Mouse (Mus musculus): ENCODE measurements around the gene Glra1. TPM values are rescaled to one million over a fixed set of nuclear protein-coding genes. Genes with fewer than 3 reads are reported as not detected.
"Not testable (repeated sequence)": the region's sequence is repeated elsewhere in the genome, so short reads cannot be mapped to it uniquely, and the experiment has no call there.

The Glra1 gene
- 1 to 10 TPM; 1.5 to 2.1 TPM for total RNA-seq (2021)
- long read RNA-seq, experiment 1 = 0 reads
- long read RNA-seq, experiment 2 = 0 reads

DNA sequence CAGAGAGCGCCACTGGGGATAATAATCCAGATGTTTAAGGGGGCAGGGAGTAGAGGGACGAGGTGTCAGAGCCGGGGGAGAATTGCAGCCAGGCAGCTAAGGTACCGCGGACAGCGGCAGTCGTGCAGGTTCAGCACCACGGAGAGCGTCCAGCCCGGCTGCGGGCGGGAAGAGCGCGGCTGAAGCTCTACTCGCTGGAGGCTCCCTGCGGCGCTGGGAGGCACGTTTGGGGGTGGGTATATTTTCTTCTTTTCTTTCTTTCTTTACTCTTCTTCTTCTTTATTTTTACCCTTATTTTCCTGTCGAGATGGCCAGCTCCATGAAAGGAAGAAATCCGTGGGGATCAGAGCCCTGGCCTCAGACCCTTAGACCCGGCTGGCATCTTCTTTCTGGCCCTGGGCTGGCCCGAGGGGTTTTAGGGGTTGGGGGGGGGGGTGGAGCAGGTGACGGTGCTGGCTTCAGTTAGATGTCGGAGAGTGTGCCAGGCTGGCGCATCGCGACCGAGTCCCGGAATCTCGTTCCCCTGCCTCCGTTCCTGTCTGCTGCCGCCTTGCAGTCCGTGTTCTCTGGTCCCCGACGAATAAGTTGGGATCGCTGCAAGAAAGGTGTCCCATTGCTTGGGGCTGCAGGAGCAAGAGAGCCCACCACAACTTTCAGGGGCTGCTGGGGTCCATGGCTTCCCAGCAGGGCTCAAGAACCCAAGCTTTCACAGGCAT, at the start of gene Glra1:
Gene Glra1 (minus strand): TSS at position 391 of the 716 bp plus-strand sequence.
- intact Hi-C loops (cut with DNase I) = loop anchor here (10.0 kb wide), 1 partner anchor 177 kb away; no protein-coding TSS in a partner anchor
- Histone ChIP-seq H3K4me3 (peak within 1 kb of the TSS; percentile 34), H3K27ac (no peak within 1 kb of the TSS)
- peak; percentile 12 to 44 for DNase-seq (ENCODE audit: extremely low spot score in 1 of 2, low spot score in 2 of 2)
- no peak for TF ChIP-seq CTCF (IDR thresholded peaks at IDR 0.05)

DNA sequence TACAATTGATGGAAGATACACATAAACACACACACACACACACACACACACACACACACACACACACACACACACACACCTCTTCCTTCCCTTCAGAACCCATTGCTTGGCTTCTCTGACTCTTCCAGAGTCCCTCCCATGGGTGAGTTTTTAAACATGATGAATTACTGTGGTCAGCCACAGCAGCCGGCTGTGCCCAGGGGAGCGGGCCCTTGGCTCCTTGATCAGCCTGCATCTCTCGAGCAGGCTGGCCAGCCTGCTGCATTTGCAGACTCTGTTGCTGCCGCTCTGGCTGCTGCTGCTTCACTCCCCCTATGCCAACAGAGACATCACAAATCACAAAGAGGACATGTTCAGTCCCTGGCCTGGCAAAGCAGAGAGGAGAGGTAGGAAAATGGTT, 29.0 kb upstream of the Glra1 start:
- no peak for DNase-seq (ENCODE audit: extremely low spot score in 1 of 2, low spot score in 2 of 2)
- Histone ChIP-seq H3K27ac (no peak overlapping the region), H3K4me3 (no peak overlapping the region)
- intact Hi-C loops (cut with DNase I) = no loop called here
- TF ChIP-seq CTCF (IDR thresholded peaks at IDR 0.05) = no peak

DNA sequence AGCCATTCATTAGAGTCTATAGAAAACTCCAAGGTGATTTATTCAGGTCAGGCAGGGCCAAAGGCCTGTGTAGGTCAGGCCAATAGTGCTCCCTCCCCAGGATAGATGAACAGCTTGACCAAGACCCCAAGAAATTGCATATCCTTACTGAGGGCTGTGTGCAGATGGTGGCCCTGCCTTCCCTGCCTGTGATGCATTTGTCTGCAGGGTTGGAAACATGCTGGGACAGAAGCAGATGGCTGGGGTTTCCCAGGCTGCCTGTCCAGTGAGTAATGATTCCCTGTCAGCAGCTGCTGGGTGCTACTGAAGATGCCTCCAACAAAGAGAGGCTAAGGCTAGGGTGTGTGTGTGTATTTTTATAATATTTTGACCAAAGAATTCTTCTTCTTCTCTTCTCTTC, 25.9 kb upstream of the Glra1 start:
- no peak for TF ChIP-seq CTCF (IDR thresholded peaks at IDR 0.05)
- no peak for DNase-seq (ENCODE audit: extremely low spot score in 1 of 2, low spot score in 2 of 2)
- H3K4me3 ChIP-seq = no peak overlapping the region
- no peak overlapping the region for H3K27ac ChIP-seq
- intact Hi-C loops (cut with DNase I) = no loop called here

DNA sequence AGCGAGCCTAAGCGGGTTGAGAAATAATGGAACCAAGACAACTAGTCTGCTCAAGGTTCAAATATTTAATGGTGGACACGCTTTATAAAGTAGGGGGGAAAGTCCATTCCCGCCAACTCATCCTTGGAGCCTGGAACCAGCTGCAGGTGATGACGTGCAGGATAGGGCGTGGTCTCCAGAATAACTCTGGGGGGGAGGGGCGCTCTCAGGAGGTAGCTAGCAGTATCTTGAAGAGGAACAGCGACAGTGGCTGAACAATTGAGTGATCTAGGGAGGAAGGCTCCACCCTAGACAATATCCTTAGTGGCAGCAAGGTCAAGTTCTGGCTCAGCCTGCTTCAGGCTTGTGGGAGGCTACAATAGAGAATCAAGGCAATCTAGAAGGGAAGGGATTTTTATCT, 6.6 kb upstream of the Glra1 start:
- intact Hi-C loops (cut with DNase I); DNase-seq (ENCODE audit: extremely low spot score in 1 of 2, low spot score in 2 of 2); H3K4me3 ChIP-seq; H3K27ac ChIP-seq: not testable (repeated sequence)

DNA sequence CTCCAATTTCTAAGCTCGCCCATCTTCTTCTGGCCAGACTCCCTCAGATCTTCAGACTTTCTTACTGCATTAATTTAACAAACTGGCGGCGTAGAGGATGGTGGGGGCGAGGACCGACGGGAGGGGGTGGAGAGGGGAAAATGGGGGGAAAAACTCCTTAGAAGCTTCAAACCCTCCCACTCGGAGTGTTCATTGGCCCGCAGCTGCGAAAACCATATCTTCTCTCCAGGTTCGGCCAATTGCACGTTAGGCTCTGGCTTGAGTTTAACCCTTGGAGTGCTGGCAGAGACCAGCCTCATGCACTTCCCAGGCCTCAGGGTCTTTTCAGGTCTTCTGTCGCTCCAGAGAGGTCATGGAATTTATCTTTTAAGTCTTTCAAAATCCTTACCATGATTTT, 524 bp upstream of the Glra1 start:
- no peak for DNase-seq (ENCODE audit: extremely low spot score in 1 of 2, low spot score in 2 of 2)
- intact Hi-C loops (cut with DNase I) = loop anchor here (10.0 kb wide), 1 partner anchor 176 kb away; no protein-coding TSS in a partner anchor
- TF ChIP-seq CTCF (IDR thresholded peaks at IDR 0.05) = no peak
- H3K27ac ChIP-seq = no peak overlapping the region
- peak overlapping the region; percentile 34 for H3K4me3 ChIP-seq

DNA sequence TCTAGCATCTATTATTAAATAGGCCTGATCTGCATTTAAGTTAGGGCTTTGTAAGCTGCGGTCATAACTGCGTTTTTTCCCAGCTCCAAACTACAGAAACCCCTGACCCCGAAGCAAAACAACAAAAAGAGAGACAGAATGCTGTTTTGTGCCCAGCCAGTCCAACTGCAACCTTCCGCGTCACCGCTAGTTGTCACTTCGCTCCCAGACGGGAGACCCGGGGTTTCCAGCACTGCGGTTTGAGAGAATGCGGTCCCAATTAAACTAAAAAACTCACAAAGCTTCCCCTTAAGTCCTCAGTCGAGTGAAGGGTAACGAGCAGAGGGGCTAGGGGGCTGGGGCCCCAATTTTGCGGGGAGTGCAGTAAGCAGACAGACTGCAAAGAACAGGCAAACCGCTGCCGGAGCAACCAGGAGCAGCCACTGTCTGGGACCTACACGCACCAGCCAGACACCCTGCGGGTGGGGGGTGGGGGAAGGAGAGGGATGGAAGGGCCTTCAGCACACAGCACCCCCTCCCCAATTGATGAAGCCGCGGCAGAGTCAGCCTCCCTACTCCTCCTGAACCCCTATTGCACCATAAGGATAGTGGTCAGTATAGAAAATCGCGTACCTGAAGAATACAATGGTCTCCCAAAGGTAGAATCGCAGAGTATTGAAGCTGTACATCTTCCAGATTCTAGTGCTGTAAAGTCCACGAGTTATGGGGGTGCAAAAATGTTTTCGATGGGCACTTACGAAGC, 761 bp downstream of the Glra1 start:
- peak; percentile 62 for TF ChIP-seq CTCF (IDR thresholded peaks at IDR 0.05)
- Histone ChIP-seq H3K4me3 (peak overlapping the region; percentile 34), H3K27ac (no peak overlapping the region)
- DNase-seq (ENCODE audit: extremely low spot score in 1 of 2, low spot score in 2 of 2) = peak; percentile 33 to 46
- intact Hi-C loops (cut with DNase I) = loop anchor here (10.0 kb wide), 1 partner anchor 178 kb away; no protein-coding TSS in a partner anchor

DNA sequence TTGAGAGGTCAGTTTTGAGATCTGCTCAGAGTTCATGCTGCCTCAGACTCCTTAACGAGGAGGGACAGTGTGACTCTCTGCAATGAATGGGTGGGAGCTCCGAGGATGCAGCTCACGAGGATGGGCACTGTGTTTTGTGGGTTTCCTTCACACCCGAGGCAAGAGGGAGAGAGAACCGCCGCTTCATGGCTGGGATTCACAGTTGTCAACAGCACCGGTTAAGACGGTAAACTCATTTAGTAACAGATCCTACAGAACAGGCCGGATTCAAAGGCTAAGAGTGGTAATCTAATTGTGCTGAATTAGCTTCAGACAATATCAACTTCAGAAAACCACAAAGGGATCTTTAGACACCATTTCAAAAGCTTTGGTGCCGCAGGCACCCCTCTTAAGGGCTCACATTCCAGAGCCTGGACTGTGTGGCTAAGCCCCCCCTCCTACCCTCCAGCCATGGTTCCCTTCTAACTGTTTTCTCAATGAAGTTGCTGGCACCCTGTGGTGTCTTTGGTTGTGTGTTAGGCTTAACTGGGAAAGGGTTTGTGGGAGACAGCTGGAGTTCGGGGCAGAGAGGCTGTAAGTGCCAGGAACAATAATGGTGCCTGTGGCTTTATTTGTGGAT, 6.4 kb downstream of the Glra1 start:
- no peak overlapping the region for H3K4me3 ChIP-seq
- no peak for TF ChIP-seq CTCF (IDR thresholded peaks at IDR 0.05)

DNA sequence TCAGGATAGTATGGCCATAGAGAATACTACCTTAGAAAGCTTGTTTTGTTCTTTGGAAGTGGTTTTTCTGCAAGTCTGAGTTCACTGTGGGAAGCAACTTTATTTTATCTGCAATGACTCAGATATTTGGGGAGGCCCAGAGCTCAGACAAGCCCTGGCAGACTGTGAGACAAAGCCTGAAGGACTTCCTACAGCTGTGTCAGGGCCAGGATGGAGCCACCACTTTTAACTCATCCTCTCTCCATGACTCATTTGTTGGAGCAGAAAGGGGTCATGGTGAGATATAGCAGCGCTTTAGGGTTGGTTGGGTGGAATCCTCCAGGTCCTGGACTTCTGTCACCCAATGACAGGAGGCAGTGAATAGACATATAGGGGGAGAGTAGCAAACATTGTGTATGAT, 12.3 kb downstream of the Glra1 start:
- intact Hi-C loops (cut with DNase I) = no loop called here
- Histone ChIP-seq H3K27ac (no peak overlapping the region), H3K4me3 (no peak overlapping the region)
- DNase-seq (ENCODE audit: extremely low spot score in 1 of 2, low spot score in 2 of 2) = no peak
- TF ChIP-seq CTCF (IDR thresholded peaks at IDR 0.05) = no peak

More for the DNA sequence above, 6.4 kb downstream of the Glra1 start:
- intact Hi-C loops (cut with DNase I) = loop anchor here (10.0 kb wide), 1 partner anchor 183 kb away; no protein-coding TSS in a partner anchor
- no peak for DNase-seq (ENCODE audit: extremely low spot score in 1 of 2, low spot score in 2 of 2)
- H3K27ac ChIP-seq = no peak overlapping the region

DNA sequence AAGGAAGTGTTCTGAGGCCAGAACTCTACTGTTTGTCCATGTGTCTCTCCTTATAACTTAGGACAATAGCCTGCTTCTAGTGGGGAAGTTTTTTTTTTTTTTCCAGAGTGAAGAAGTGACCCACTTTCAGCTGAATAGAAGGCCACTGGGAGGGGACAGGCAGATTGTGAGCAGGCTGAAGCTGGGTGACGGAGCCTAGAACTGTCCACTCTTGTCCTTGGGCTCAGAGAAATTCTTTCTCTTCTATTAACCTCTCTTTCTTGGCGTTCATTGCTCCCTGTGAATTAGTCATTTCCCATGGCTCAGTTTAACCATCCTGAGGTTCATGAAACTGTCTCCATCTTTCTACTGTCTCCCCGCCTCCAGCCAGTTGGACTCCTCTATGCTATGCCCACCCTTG, 13.6 kb downstream of the Glra1 start:
- H3K27ac ChIP-seq = no peak overlapping the region
- no peak overlapping the region for H3K4me3 ChIP-seq
- intact Hi-C loops (cut with DNase I) = no loop called here
- TF ChIP-seq CTCF (IDR thresholded peaks at IDR 0.05) = no peak
- DNase-seq (ENCODE audit: extremely low spot score in 1 of 2, low spot score in 2 of 2) = no peak

DNA sequence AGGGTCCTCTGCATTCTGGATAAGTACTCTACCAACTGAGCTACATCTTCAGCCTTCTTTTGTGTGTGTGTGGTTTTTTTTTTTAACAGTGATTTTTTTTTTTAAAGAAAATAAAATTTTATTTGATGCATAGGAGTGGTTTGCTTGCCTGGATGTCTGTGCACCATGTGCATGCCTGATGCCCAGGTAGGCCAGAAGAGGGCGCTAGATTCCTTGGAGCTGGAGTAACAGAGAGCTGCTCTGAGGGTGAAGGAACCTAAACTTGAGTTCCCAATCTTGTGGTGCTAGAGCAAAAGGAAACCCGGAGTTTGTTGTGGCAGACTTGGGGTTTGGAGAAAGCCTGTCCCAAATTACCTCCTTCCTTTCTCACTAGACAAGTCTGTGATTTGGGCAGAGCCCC, 16.8 kb downstream of the Glra1 start:
- no peak; the same call in none of the 2 replicates for TF ChIP-seq CTCF (IDR thresholded peaks at IDR 0.05)
- intact Hi-C loops (cut with DNase I) = no loop called here
- no peak for DNase-seq (ENCODE audit: extremely low spot score in 1 of 2, low spot score in 2 of 2)
- H3K27ac ChIP-seq = no peak overlapping the region
- no peak overlapping the region for H3K4me3 ChIP-seq

DNA sequence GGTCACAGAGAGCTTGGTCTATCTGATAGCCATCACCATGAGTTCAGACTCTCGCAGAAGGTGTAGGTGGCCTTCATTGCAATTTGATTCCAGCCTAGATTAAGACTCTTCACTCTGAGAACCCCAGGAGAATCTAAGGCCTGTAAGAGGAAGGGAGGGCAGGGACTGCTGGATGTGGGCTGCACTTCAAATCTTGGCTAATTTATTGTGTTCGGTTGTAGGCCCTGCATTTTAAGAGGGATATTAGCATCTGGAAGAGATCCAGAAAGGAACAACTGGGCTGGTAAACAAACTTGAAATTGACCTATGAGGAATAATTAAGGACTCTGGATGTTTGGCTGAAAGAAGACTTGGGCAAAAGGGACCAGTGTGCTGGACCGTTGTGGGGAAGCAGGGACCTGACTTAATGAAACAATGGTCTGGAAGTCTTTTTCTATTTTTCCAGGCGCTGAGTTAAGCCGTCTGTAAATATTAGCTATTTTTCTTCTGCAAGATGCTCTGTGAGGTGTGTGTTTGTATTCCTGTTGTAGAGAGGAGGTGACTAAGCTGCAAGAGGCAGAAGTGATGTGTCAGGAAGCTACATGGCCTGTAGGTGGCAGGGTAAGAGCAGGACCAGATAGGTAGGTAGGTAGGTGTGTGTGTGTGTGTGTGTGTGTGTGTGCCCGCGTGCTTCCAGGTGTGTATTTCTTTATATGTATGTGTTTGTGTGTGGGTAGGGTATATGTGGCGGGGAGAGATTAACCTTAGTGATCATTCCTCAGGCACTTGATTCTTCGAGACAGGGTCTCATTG, 18.4 kb downstream of the Glra1 start:
- no peak overlapping the region for H3K27ac ChIP-seq
- TF ChIP-seq CTCF (IDR thresholded peaks at IDR 0.05) = peak; percentile 14; the same call in 1 of the 2 replicates
- DNase-seq (ENCODE audit: extremely low spot score in 1 of 2, low spot score in 2 of 2) = no peak
- intact Hi-C loops (cut with DNase I) = no loop called here
- H3K4me3 ChIP-seq = no peak overlapping the region

Data from left cerebral cortex, adult 2 months (tissue).